Mouse (Mus musculus): ENCODE data around the gene Otub1.

DNA sequence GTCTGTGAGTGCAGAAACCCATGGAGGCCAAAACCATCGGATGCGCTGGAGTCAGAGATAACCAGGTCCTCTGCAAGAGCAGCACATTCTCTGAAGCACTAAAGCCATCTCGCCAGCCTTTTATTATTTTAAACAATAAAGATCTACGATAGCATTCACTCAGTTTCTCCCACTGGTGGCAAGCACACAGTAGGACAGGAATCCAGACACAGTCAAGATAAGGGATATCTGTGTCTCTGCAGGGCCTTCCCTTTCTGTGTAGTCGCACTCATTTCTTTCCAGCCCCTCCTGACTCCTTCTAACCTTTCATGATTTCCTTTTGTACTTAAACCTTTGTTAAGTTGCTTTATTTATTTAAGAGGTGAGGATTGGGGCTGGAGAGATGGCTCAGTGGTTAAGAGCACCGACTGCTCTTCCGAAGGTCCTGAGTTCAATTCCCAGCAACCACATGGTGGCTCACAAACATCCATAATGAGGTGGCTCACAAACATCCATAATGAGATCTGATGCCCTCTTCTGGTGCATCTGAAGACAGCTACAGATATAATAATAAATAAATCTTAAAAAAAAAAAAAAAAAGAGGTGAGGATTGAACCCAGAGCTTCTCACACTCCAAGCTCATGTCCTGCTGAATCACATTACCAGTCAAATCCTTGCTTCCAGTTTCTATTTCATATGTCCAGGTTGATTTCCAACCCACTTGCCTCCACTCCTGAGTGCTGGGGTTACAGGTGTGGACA is 4.0 kb upstream of the Otub1 start:
- no peak for TF ChIP-seq POLR2A (IDR thresholded peaks at IDR 0.05; ENCODE audit: control insufficient read depth in 1 of 2, insufficient read depth in 1 of 2, low read depth in 1 of 2, low read length in 2 of 2, poor library complexity in 1 of 2)
- no peak for TF ChIP-seq MXI1 (IDR thresholded peaks at IDR 0.05; ENCODE audit: low read depth, low read length)
- no peak for TF ChIP-seq USF2 (IDR thresholded peaks at IDR 0.05; ENCODE audit: borderline replicate concordance in 1 of 2, insufficient read depth in 1 of 2, low read depth in 1 of 2, low read length in 2 of 2)
- TF ChIP-seq HCFC1 (IDR thresholded peaks at IDR 0.05; ENCODE audit: low read depth, low read length): no peak
- peak in 2 of 3 experiments; percentile 7 to 35; a peak in 2 of 6 replicates for TF ChIP-seq CTCF (IDR thresholded peaks at IDR 0.05 in 2 of 3, conservative IDR thresholded peaks at IDR 0.05 in 1 of 3; ENCODE audit: control insufficient read depth in 1 of 3, insufficient read depth in 1 of 3, low read depth in 2 of 3, low read length in 3 of 3, poor library complexity in 1 of 3, severe bottlenecking in 1 of 3)
- peak; percentile 29; the same call in 1 of the 2 replicates for TF ChIP-seq SIN3A (IDR thresholded peaks at IDR 0.05; ENCODE audit: low read length)
- no peak for TF ChIP-seq POLR2AphosphoS5 (IDR thresholded peaks at IDR 0.05; ENCODE audit: borderline replicate concordance, low read depth, low read length)
- no peak for TF ChIP-seq MAX (IDR thresholded peaks at IDR 0.05; ENCODE audit: low read length)
- TF ChIP-seq NELFE (IDR thresholded peaks at IDR 0.05; ENCODE audit: low read depth, low read length): no peak
- no peak for TF ChIP-seq BHLHE40 (IDR thresholded peaks at IDR 0.05; ENCODE audit: borderline replicate concordance, low read depth, low read length)
- TF ChIP-seq TAL1 (IDR thresholded peaks at IDR 0.05; ENCODE audit: low read length): no peak
- no peak for TF ChIP-seq ELF1 (IDR thresholded peaks at IDR 0.05; ENCODE audit: low read depth, low read length)
- TF ChIP-seq GATA1 (IDR thresholded peaks at IDR 0.05; ENCODE audit: low read depth, low read length): 0 out of 2 replicates have a peak, but pooled peaks have one; percentile 5
- no peak for TF ChIP-seq TCF12 (IDR thresholded peaks at IDR 0.05; ENCODE audit: low read depth, low read length)
